Mouse (Mus musculus) kidney, adult 2 months (tissue): ENCODE measurements at regions not wholly inside any gene's neighbourhood (a gene's known extent, or its start where the extent isn't known, plus 50 kb on each side); places are given as distances from the start of the nearest gene placed in this dataset.

Source experiments
- CTCF ChIP-seq: fragments of 200-500 bp; conservative IDR thresholded peaks from 2 replicates; pipeline ENCODE4 v1.5.1; 2011; ENCODE audit warnings: low read depth, mild to moderate bottlenecking, control low read depth, low read length, moderate library complexity, mixed read lengths; ENCODE audit not compliant: insufficient read depth, insufficient read length
- POLR2A ChIP-seq: fragments of 200-500 bp; IDR thresholded peaks from one replicate; pipeline ENCODE4 v1.6.1; 2011; ENCODE audit warnings: low read depth, low read length, control low read depth

GRCm38 (mm10) chr8:7808395-7808794 is 852.6 kb downstream of the Efnb2 start:
- TF ChIP-seq POLR2A (no peak), CTCF (no peak)
